Mouse (Mus musculus): ENCODE results near the gene Zfhx2. TPM values are rescaled to one million over a fixed set of nuclear protein-coding genes. Genes with fewer than 3 reads are reported as not detected.

Zfhx2 gene
- polyA plus RNA-seq, 1 experiment from 2014 or later: 5.0 TPM

DNA sequence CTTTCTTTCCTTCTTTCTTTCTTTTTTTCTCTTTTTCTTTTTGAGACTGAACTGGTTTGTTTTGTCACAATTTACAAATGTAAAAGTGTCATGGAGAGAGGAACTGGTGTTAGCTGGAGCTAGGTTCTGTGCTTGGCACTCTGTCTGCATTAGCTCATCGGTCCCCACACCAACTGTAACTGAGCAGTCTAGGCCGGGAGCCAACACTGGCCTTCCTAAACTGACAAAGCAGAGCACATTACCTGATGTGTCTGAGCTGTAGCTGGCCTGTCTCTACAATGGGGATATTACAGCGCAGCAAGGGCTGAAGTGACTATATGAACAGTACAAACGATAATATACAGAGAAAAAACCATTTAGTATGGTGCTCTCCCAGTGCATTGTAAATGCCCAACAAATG, 26.7 kb upstream of the Zfhx2 start:
- DNase-seq (ENCODE audit: low spot score) (no peak), ATAC-seq (replicated peaks; ENCODE audit: low FRiP score, low TSS enrichment, low read depth) (no peak)
- Histone ChIP-seq H3K9me3 (ENCODE audit: control insufficient read depth, low read length) (no peaks in the 10 kb centered on the region), H3K9ac (ENCODE audit: low read length) (no peak overlapping the region), H3K27ac (ENCODE audit: low read depth) (no peak overlapping the region), H3K36me3 (ENCODE audit: control insufficient read depth, insufficient read depth, low read length) (no peaks in the 10 kb centered on the region), H3K4me1 (replicated peaks; ENCODE audit: control insufficient read depth, insufficient read depth, low read length) (peaks cover 16% of the 10 kb centered on the region), H3K27me3 (replicated peaks; ENCODE audit: control insufficient read depth, insufficient read depth, low read length) (peaks cover 22% of the 10 kb centered on the region), H3K4me3 (ENCODE audit: low read depth, low read length) (no peak overlapping the region), H3K4me2 (ENCODE audit: low read length) (no peak overlapping the region)
- 87% methylated on average over 4 of the region's 4 CpGs for WGBS

DNA sequence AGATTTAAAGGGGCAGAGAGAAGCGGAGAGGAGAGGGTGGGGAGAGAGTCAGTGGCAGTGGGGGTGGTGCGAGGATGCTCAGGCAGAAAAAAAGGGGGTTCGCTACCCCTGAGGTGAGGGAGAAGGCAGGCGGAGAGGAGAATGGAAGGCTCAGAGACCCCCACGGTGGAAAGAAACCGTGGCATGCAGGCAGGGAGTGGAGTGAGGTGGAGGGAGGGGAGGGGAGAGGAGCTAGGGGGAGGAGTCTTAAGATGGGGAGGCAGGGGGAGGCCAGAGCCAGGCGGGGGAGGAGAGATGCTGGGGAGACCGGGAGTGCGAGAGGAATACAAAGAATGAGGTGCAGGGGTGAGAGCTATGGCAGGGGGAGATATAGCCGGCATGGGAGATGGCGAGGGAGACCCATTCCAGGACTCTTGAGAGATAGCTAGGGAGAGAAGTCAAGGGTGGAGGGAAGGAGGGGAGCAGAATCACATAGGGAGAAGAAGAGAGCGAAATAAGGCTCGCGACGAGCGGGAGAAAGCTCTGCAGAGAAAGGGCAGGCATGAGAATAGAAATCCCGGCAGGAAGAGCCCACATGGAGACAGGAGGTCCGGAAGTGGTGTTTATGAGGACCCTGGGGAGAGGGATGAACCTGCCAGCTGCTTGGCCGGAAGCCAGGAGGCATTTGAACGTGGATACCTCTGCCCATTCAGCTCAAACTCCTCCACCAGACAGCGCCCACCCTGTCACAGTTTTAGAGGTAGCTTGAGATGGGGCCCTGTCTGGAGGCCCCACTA, 24.5 kb upstream of the Zfhx2 start, which contains the start of gene Jph4:
Gene Jph4 (minus strand): TSS at position 511 of the 776 bp plus-strand sequence.
- Histone ChIP-seq H3K9me3 (ENCODE audit: control insufficient read depth, low read length) (no peaks in the 10 kb centered on the region), H3K36me3 (ENCODE audit: control insufficient read depth, insufficient read depth, low read length) (no peaks in the 10 kb centered on the region), H3K4me1 (replicated peaks; ENCODE audit: control insufficient read depth, insufficient read depth, low read length) (peaks cover 13% of the 10 kb centered on the region), H3K27me3 (replicated peaks; ENCODE audit: control insufficient read depth, insufficient read depth, low read length) (peaks cover 38% of the 10 kb centered on the region), H3K4me2 (ENCODE audit: low read length) (peak within 1 kb of the TSS; percentile 99), H3K4me3 (ENCODE audit: low read depth, low read length) (peak within 1 kb of the TSS; percentile 64), H3K27ac (ENCODE audit: low read depth) (no peak within 1 kb of the TSS; the same call in 1 of the 2 replicates), H3K9ac (ENCODE audit: low read length) (no peak within 1 kb of the TSS)
- ATAC-seq (replicated peaks; ENCODE audit: low FRiP score, low TSS enrichment, low read depth) (no peak), DNase-seq (ENCODE audit: low spot score) (no peak)
- 5% methylated on average over 21 of the region's 21 CpGs for WGBS

DNA sequence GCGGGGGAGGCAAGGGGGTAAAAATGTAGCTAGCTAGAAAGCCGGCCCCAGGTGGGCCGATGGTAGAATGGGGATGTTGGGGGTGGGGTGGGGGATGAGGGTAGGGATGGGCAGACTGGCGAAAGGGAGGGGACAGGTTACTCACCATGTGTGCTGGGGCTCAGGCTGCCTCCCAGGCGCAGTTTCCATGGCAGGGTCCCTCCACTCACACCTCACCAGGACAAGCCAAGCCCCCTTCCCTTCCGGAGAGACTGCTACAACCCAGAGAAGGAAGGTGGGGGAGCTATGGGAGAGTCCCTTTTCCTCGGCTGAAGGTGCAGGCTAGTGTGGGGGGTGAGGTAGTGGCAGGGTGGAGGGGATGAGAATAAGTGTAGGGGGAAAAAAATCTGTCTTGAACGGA, 23.7 kb upstream of the Zfhx2 start:
- under 1% methylated on average over 8 of the region's 8 CpGs for WGBS
- ATAC-seq (replicated peaks; ENCODE audit: low FRiP score, low TSS enrichment, low read depth) (no peak), DNase-seq (ENCODE audit: low spot score) (no peak)
- Histone ChIP-seq H3K9ac (ENCODE audit: low read length) (no peak overlapping the region), H3K27me3 (replicated peaks; ENCODE audit: control insufficient read depth, insufficient read depth, low read length) (peaks cover 40% of the 10 kb centered on the region), H3K4me2 (ENCODE audit: low read length) (peak overlapping the region; percentile 99), H3K36me3 (ENCODE audit: control insufficient read depth, insufficient read depth, low read length) (no peaks in the 10 kb centered on the region), H3K27ac (ENCODE audit: low read depth) (no peak overlapping the region), H3K9me3 (ENCODE audit: control insufficient read depth, low read length) (no peaks in the 10 kb centered on the region), H3K4me1 (replicated peaks; ENCODE audit: control insufficient read depth, insufficient read depth, low read length) (peaks cover 13% of the 10 kb centered on the region), H3K4me3 (ENCODE audit: low read depth, low read length) (peak overlapping the region; percentile 64)

DNA sequence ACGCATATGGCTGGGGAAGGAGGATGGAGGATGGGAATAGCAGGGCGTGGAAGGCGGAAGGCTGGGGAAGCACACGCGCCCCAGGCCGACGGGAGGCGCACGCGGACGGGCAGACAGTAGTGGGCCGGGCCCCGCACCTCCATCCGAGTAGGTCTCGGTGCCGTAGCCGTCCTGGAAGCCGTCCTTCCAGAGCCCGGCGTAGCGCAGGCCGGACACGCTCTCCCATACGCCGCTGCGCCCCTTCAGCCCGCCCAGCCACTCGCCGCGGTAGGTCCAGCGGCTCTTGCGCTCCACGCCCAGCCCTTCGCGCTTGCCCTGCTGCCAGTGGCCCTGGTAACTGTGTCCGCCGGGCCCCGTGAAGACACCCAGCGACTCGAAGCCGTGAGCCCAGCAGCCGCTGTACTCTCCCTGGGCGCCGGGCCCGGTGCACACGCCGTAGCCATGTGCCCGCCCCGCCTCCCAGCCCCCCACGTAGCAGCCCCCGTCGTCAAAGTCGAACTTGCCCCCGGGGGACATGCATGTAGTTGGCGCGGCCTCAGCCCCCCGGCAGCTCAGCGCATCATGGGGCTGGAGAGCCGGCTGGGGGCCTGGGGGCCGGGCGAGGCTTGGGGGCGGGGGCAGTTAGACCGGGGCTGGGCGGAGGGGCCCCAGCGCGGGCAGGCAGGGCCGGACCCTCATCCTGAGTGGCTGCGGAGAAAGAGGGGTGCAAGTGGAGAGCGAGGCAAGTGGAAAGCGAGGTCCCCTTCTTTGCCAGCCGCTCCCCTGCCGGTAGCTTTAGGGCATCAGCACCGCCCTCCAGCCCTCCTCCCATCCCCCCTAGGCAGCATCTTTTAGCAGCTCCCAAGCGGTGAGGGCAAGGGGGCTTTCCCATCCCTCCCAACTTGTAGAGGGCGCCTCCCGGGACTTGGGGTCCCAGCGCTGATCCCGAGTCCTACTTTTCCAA, 22.9 kb upstream of the Zfhx2 start:
- H3K9me3 ChIP-seq (ENCODE audit: control insufficient read depth, low read length): no peaks in the 10 kb centered on the region
- peaks cover 43% of the 10 kb centered on the region for H3K27me3 ChIP-seq (replicated peaks; ENCODE audit: control insufficient read depth, insufficient read depth, low read length)
- WGBS: under 1% methylated on average over 75 of the region's 78 CpGs
- H3K36me3 ChIP-seq (ENCODE audit: control insufficient read depth, insufficient read depth, low read length): no peaks in the 10 kb centered on the region
- peaks cover 13% of the 10 kb centered on the region for H3K4me1 ChIP-seq (replicated peaks; ENCODE audit: control insufficient read depth, insufficient read depth, low read length)
- H3K4me3 ChIP-seq (ENCODE audit: low read depth, low read length): peak overlapping the region; percentile 64
- peak overlapping the region; percentile 7; the same call in 1 of the 2 replicates for H3K27ac ChIP-seq (ENCODE audit: low read depth)
- peak overlapping the region; percentile 99 for H3K4me2 ChIP-seq (ENCODE audit: low read length)
- DNase-seq (ENCODE audit: low spot score) (peak; percentile 70), ATAC-seq (replicated peaks; ENCODE audit: low FRiP score, low TSS enrichment, low read depth) (peak; percentile 71)
- peak overlapping the region; percentile 51 for H3K9ac ChIP-seq (ENCODE audit: low read length)

DNA sequence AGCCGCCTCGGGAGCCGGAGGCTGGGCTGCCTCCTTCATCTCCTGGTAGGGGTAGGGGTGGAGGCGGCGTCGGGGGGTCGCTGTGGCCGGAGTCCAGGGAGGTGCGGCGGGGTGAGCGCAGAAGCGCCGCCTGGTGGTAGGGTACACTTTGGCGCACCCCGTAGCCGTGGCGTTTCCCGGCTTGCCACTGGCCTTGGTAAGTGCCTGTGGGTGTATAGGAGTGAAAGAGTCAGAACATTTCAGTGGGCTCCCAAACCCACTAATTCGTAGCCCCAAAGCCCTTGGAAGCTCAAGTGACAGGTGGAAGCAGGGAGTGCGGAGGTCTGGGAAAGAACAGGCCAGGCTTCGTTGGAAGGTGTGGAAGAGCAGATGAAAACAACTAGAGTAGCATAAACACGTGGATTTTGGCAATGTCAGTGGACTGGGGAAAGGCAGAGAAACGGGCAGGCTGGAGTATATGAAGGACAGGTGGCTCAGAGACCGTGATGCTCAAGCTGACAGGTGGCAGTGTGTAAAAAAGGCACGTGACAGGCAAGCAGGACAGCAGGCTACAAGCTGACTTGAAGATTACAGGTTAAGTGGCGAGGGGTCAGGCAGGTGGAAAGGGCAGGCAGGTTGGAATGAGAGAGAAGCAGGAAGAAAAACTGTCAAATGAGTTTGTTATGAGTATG, 22.0 kb upstream of the Zfhx2 start:
- ATAC-seq (replicated peaks; ENCODE audit: low FRiP score, low TSS enrichment, low read depth) (no peak), DNase-seq (ENCODE audit: low spot score) (peak; percentile 64)
- no peak overlapping the region for H3K27ac ChIP-seq (ENCODE audit: low read depth)
- no peaks in the 10 kb centered on the region for H3K36me3 ChIP-seq (ENCODE audit: control insufficient read depth, insufficient read depth, low read length)
- H3K27me3 ChIP-seq (replicated peaks; ENCODE audit: control insufficient read depth, insufficient read depth, low read length): peaks cover 48% of the 10 kb centered on the region
- H3K9me3 ChIP-seq (ENCODE audit: control insufficient read depth, low read length): no peaks in the 10 kb centered on the region
- H3K4me2 ChIP-seq (ENCODE audit: low read length): peak overlapping the region; percentile 99
- H3K4me1 ChIP-seq (replicated peaks; ENCODE audit: control insufficient read depth, insufficient read depth, low read length): peaks cover 18% of the 10 kb centered on the region
- no peak overlapping the region for H3K9ac ChIP-seq (ENCODE audit: low read length)
- 12% methylated on average over 26 of the region's 26 CpGs for WGBS
- H3K4me3 ChIP-seq (ENCODE audit: low read depth, low read length): peak overlapping the region; percentile 64

DNA sequence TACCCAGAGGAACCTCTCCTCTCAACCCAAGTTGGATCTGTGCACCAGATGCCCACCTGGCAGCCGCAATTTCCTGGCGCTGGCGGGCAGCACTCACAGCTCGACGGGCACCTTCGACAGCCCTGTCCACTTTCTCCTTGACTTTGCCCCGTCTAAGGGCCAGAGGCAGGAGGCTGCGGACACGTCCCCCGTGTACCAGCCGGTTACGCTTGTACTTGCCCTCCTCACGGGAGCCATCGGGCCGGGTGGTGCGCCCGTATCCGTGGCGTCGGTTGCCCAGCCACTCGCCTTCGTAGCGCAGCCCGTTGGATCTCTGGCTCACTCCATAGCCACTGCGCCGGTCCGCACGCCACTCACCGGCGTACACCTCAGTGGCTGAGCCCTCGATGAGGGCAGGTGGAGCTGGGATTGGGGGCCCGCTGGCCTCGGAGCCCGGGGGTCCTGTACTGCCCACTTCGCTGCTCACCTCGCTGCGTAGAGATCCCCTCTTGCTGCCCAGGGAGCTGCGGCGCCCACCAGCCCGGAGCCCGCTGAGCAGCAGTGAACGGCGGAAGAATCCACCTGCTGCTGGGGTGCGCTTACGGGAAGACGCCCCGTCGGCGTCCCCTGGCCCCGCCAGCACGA, 21.3 kb upstream of the Zfhx2 start:
- H3K27me3 ChIP-seq (replicated peaks; ENCODE audit: control insufficient read depth, insufficient read depth, low read length): peaks cover 50% of the 10 kb centered on the region
- H3K9ac ChIP-seq (ENCODE audit: low read length): no peak overlapping the region
- ATAC-seq (replicated peaks; ENCODE audit: low FRiP score, low TSS enrichment, low read depth) (no peak), DNase-seq (ENCODE audit: low spot score) (no peak)
- H3K4me3 ChIP-seq (ENCODE audit: low read depth, low read length): no peak overlapping the region
- WGBS: 66% methylated on average over 51 of the region's 51 CpGs
- H3K9me3 ChIP-seq (ENCODE audit: control insufficient read depth, low read length): no peaks in the 10 kb centered on the region
- peaks cover 24% of the 10 kb centered on the region for H3K4me1 ChIP-seq (replicated peaks; ENCODE audit: control insufficient read depth, insufficient read depth, low read length)
- H3K27ac ChIP-seq (ENCODE audit: low read depth): no peak overlapping the region
- no peaks in the 10 kb centered on the region for H3K36me3 ChIP-seq (ENCODE audit: control insufficient read depth, insufficient read depth, low read length)
- no peak overlapping the region for H3K4me2 ChIP-seq (ENCODE audit: low read length)

DNA sequence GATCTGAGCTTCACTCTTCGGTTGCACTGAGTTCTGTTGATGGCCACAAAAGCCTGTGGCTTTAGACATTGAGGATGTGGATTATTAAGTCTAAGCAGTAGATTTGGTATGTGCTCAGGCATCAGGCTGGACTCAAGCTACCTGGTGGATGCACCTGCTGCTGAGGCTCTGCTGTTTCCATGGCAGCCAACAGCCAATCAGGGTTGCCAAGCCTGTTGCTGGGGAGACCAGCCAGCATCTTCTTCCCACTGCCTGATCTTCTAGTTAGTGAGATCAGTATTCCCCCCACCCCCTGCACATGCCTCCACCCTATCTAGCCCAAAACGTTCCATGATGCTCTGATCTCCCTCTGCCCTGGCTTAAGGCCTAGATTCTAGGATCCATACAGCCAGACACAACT, 19.6 kb upstream of the Zfhx2 start:
- H3K9ac ChIP-seq (ENCODE audit: low read length): no peak overlapping the region
- H3K27ac ChIP-seq (ENCODE audit: low read depth): no peak overlapping the region
- H3K4me1 ChIP-seq (replicated peaks; ENCODE audit: control insufficient read depth, insufficient read depth, low read length): peaks cover 33% of the 10 kb centered on the region
- H3K36me3 ChIP-seq (ENCODE audit: control insufficient read depth, insufficient read depth, low read length): no peaks in the 10 kb centered on the region
- peaks cover 47% of the 10 kb centered on the region for H3K27me3 ChIP-seq (replicated peaks; ENCODE audit: control insufficient read depth, insufficient read depth, low read length)
- no peak for DNase-seq (ENCODE audit: low spot score)
- ATAC-seq (replicated peaks; ENCODE audit: low FRiP score, low TSS enrichment, low read depth): no peak
- H3K4me2 ChIP-seq (ENCODE audit: low read length): no peak overlapping the region
- WGBS: 84% methylated on average over 2 of the region's 2 CpGs
- H3K9me3 ChIP-seq (ENCODE audit: control insufficient read depth, low read length): no peaks in the 10 kb centered on the region
- H3K4me3 ChIP-seq (ENCODE audit: low read depth, low read length): no peak overlapping the region

DNA sequence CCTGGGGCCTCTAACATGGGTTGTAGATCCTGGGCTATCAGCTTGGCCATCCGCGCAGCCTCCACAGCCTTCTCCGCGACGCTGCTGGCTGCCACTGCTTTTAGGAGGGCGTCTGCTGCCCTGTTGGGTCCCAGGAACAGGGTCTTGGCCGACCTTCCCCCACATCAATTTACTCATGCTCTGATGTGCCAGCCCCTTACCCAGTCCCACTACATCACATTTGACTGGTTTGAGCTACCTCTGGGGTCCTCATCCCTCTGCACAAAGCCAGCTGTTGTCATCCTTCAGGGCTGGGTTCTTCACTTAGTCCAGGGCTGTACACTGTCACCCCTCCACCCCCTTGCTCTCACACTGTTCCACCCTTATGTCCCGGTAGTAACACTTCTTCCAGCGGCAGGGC, 18.0 kb upstream of the Zfhx2 start:
- Histone ChIP-seq H3K4me3 (ENCODE audit: low read depth, low read length) (no peak overlapping the region), H3K4me1 (replicated peaks; ENCODE audit: control insufficient read depth, insufficient read depth, low read length) (peaks cover 29% of the 10 kb centered on the region), H3K9ac (ENCODE audit: low read length) (no peak overlapping the region), H3K27ac (ENCODE audit: low read depth) (no peak overlapping the region), H3K9me3 (ENCODE audit: control insufficient read depth, low read length) (no peaks in the 10 kb centered on the region), H3K4me2 (ENCODE audit: low read length) (no peak overlapping the region), H3K36me3 (ENCODE audit: control insufficient read depth, insufficient read depth, low read length) (no peaks in the 10 kb centered on the region), H3K27me3 (replicated peaks; ENCODE audit: control insufficient read depth, insufficient read depth, low read length) (peaks cover 36% of the 10 kb centered on the region)
- WGBS: 33% methylated on average over 9 of the region's 9 CpGs
- no peak for DNase-seq (ENCODE audit: low spot score)
- ATAC-seq (replicated peaks; ENCODE audit: low FRiP score, low TSS enrichment, low read depth): no peak
